Mouse (Mus musculus) testis, adult 2 months (tissue): ENCODE results near the gene Pcyt1a.

ENCODE experiments used
- CTCF ChIP-seq: fragments of 200-500 bp; IDR thresholded peaks from 2 replicates; pipeline ENCODE4 v1.5.1; 2012; ENCODE audit warnings: low read depth, mild to moderate bottlenecking, inconsistent platforms, low read length, moderate library complexity; ENCODE audit not compliant: control insufficient read depth, insufficient read depth, insufficient replicate concordance
- POLR2A ChIP-seq: fragments of 200-500 bp; IDR thresholded peaks from 2 replicates; pipeline ENCODE4 v1.6.1; 2012; ENCODE audit warnings: low read depth, mild to moderate bottlenecking, inconsistent platforms, low read length, moderate library complexity; ENCODE audit not compliant: control insufficient read depth

- TF ChIP-seq POLR2A (no peak), CTCF (no peak)
Observed at GRCm38 (mm10) chr16:32449665-32450064, 18.9 kb downstream of the Pcyt1a start.
